8 mouse cellular contexts compared by ENCODE assay signal in the genomic region with DNA sequence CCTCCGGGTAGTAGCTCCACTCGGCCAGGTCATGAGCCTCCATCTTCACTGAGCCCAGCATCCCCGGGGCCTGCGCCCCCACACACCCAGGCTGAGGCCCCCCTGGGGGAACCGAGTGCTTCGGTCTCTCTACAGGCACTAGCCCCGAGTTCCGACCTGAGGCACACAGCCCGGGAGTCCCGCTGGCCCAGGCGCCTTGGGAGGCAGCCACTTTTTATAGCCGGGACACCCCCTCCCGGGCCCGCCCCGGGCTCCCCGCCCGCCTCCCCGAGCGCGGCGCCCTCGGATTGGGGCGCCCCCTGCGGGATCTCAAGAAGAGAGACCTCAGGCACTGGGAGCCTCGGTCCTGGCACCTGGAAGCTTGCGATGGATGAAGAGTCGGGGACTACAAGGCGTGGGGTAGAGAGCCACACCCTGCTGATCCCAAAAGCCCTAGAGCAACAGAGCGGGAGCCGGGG. TPM values are rescaled to one million over a fixed set of nuclear protein-coding genes. Genes with fewer than 3 reads are reported as not detected.
DNase-seq lines count a peak whose midpoint lies in the region; ATAC-seq and TF ChIP-seq lines count a peak whose summit lies in the region.

A gene (minus strand): TSS at position 182 of the 458 bp plus-strand sequence.

- H3K4me3 ChIP-seq in E14TG2a.4 (replicated peaks; ENCODE audit: low read length) = peak within 1 kb of the TSS; percentile 98
- H3K4me3 ChIP-seq in forebrain, embryonic 13.5 days = peak within 1 kb of the TSS; percentile 95
- peak within 1 kb of the TSS; percentile 87 for H3K4me3 ChIP-seq in hindbrain, embryonic 11.5 days (ENCODE audit: low read depth, low read length)
- H3K4me3 ChIP-seq in limb, embryonic 12.5 days (replicated peaks) = peak within 1 kb of the TSS; percentile 95
- H3K4me3 ChIP-seq in midbrain, embryonic 11.5 days (ENCODE audit: low read depth, low read length) = peak within 1 kb of the TSS; percentile 92

- H3K9me3 ChIP-seq in E14TG2a.4 (ENCODE audit: low read length) = no peaks in the 10 kb centered on the region
- no peaks in the 10 kb centered on the region for H3K9me3 ChIP-seq in forebrain, embryonic 13.5 days (replicated peaks)
- H3K9me3 ChIP-seq in hindbrain, embryonic 11.5 days (ENCODE audit: control insufficient read depth, low read length) = no peaks in the 10 kb centered on the region
- H3K9me3 ChIP-seq in limb, embryonic 12.5 days = no peaks in the 10 kb centered on the region
- H3K9me3 ChIP-seq in midbrain, embryonic 11.5 days (ENCODE audit: control insufficient read depth, low read length) = no peaks in the 10 kb centered on the region

- DNase-seq in adrenal gland, adult 2 months = peak; percentile 66
- DNase-seq in hindbrain, embryonic 11.5 days (ENCODE audit: low spot score) = no peak
- no peak for DNase-seq in midbrain, embryonic 11.5 days (ENCODE audit: low spot score, missing footprints)
- peak; percentile 40 to 52 for DNase-seq in thymus, postnatal 10 days (ENCODE audit: low spot score in 2 of 2)
- no peak for DNase-seq in right cerebral cortex, postnatal 25 days

- H3K27ac ChIP-seq in forebrain, embryonic 13.5 days = 0 out of 2 replicates have a peak within 1 kb of the TSS, but pooled peaks have one; percentile 48
- 0 out of 2 replicates have a peak within 1 kb of the TSS, but pooled peaks have one; percentile 6 for H3K27ac ChIP-seq in hindbrain, embryonic 11.5 days (ENCODE audit: low read depth, low read length)
- peak within 1 kb of the TSS; percentile 72 for H3K27ac ChIP-seq in limb, embryonic 12.5 days
- H3K27ac ChIP-seq in midbrain, embryonic 11.5 days (ENCODE audit: low read depth, low read length) = peak within 1 kb of the TSS; percentile 48; the same call in 1 of the 2 replicates

- peak within 1 kb of the TSS; percentile 92 for H3K9ac ChIP-seq in forebrain, embryonic 13.5 days
- peak within 1 kb of the TSS; percentile 88 for H3K9ac ChIP-seq in hindbrain, embryonic 11.5 days (ENCODE audit: low read depth, low read length)
- peak within 1 kb of the TSS; percentile 91 for H3K9ac ChIP-seq in limb, embryonic 12.5 days (replicated peaks)
- peak within 1 kb of the TSS; percentile 93 for H3K9ac ChIP-seq in midbrain, embryonic 11.5 days (ENCODE audit: low read length)

- H3K4me2 ChIP-seq in forebrain, embryonic 13.5 days = peak within 1 kb of the TSS; percentile 92
- peak within 1 kb of the TSS; percentile 9; the same call in 1 of the 2 replicates for H3K4me2 ChIP-seq in hindbrain, embryonic 11.5 days (replicated peaks; ENCODE audit: low read depth, low read length)
- H3K4me2 ChIP-seq in limb, embryonic 12.5 days = peak within 1 kb of the TSS; percentile 78
- peak within 1 kb of the TSS; percentile 74 for H3K4me2 ChIP-seq in midbrain, embryonic 11.5 days

- peaks cover 32% of the 10 kb centered on the region for H3K27me3 ChIP-seq in E14TG2a.4 (ENCODE audit: insufficient read depth, low read length)
- peaks cover 43% of the 10 kb centered on the region for H3K27me3 ChIP-seq in forebrain, embryonic 13.5 days
- peaks cover 34% of the 10 kb centered on the region for H3K27me3 ChIP-seq in hindbrain, embryonic 11.5 days (ENCODE audit: control insufficient read depth, insufficient read depth, low read length)
- peaks cover 47% of the 10 kb centered on the region for H3K27me3 ChIP-seq in limb, embryonic 12.5 days
- peaks cover 26% of the 10 kb centered on the region for H3K27me3 ChIP-seq in midbrain, embryonic 11.5 days (ENCODE audit: control insufficient read depth, insufficient read depth, low read length)

- H3K4me1 ChIP-seq in E14TG2a.4 (replicated peaks; ENCODE audit: low read depth, low read length) = peaks cover 57% of the 10 kb centered on the region
- H3K4me1 ChIP-seq in forebrain, embryonic 13.5 days = peaks cover 18% of the 10 kb centered on the region
- H3K4me1 ChIP-seq in hindbrain, embryonic 11.5 days (replicated peaks; ENCODE audit: control insufficient read depth, insufficient read depth, low read length) = no peaks in the 10 kb centered on the region
- peaks cover 22% of the 10 kb centered on the region for H3K4me1 ChIP-seq in limb, embryonic 12.5 days (replicated peaks)
- peaks cover 7% of the 10 kb centered on the region for H3K4me1 ChIP-seq in midbrain, embryonic 11.5 days (ENCODE audit: control insufficient read depth, insufficient read depth, low read length)

- TF ChIP-seq CTCF in E14TG2a.4 (conservative IDR thresholded peaks at IDR 0.05; ENCODE audit: low read length) = no peak

- 6% methylated on average over 30 of the region's 30 CpGs for WGBS in forebrain, embryonic 13.5 days
- WGBS in hindbrain, embryonic 11.5 days = 3% methylated on average over 29 of the region's 30 CpGs
- 3% methylated on average over 30 of the region's 30 CpGs for WGBS in limb, embryonic 12.5 days
- WGBS in midbrain, embryonic 11.5 days = 5% methylated on average over 30 of the region's 30 CpGs

- ATAC-seq in forebrain, embryonic 13.5 days = peak; percentile 7; the same call in 1 of the 2 replicates
- peak; percentile 47 for ATAC-seq in hindbrain, embryonic 11.5 days (ENCODE audit: low FRiP score)
- 0 out of 2 replicates have a peak, but pooled peaks have one; percentile 3 for ATAC-seq in limb, embryonic 12.5 days (ENCODE audit: insufficient number of reproducible peaks, insufficient read depth, low FRiP score, low TSS enrichment, low read depth)
- ATAC-seq in midbrain, embryonic 11.5 days (ENCODE audit: low FRiP score) = peak; percentile 18

- H3K36me3 ChIP-seq in E14TG2a.4 (ENCODE audit: insufficient read depth, low read length) = peaks cover 7% of the 10 kb centered on the region; the same call in 1 of the 2 replicates
- H3K36me3 ChIP-seq in forebrain, embryonic 13.5 days (ENCODE audit: poor library complexity, severe bottlenecking) = peaks cover under 1% of the 10 kb centered on the region; the same call in 1 of the 2 replicates
- H3K36me3 ChIP-seq in hindbrain, embryonic 11.5 days (ENCODE audit: control insufficient read depth, insufficient read depth, low read length) = no peaks in the 10 kb centered on the region
- peaks cover under 1% of the 10 kb centered on the region; the same call in 1 of the 2 replicates for H3K36me3 ChIP-seq in limb, embryonic 12.5 days
- no peaks in the 10 kb centered on the region for H3K36me3 ChIP-seq in midbrain, embryonic 11.5 days (ENCODE audit: control insufficient read depth, insufficient read depth, low read length)

RNA-seq across cellular contexts. Expression of the gene that starts here (rescaled TPM):
- not detected for total RNA-seq in adrenal gland, adult 2 months (2021)
- polyA plus RNA-seq in adrenal gland, adult 2 months (2012; rRNA removed) = 0.08 and 0.24 TPM in 2 replicates
- not detected in 2 replicates for polyA plus RNA-seq in forebrain, embryonic 13.5 days (2015; fragmentation: Nextera tagmentation; extraction: Ambion mirVana)
- not detected in 2 replicates for polyA plus RNA-seq in hindbrain, embryonic 11.5 days (2014; fragmentation: Nextera tagmentation; extraction: Ambion mirVana)
- 0.81 and 1.8 TPM in 2 replicates for polyA plus RNA-seq in limb, embryonic 12.5 days (2016; fragmentation: Nextera tagmentation; extraction: Ambion mirVana)
- not detected in 2 replicates for polyA plus RNA-seq in midbrain, embryonic 11.5 days (2014; fragmentation: Nextera tagmentation; extraction: Ambion mirVana)

Comparison
In these comparisons a context has a peak if more than half of its experiments do, and no peak if none do; other contexts are left out.
1. Peak in DNase-seq in adrenal gland, adult 2 months; RNA of the gene not detected or under 1 TPM.
2. Peak in ATAC-seq, H3K4me3 ChIP-seq, H3K27ac ChIP-seq, H3K9ac ChIP-seq and H3K4me2 ChIP-seq in forebrain, embryonic 13.5 days; RNA of the gene not detected or under 1 TPM.
3. Peak in ATAC-seq, H3K4me3 ChIP-seq, H3K27ac ChIP-seq, H3K9ac ChIP-seq and H3K4me2 ChIP-seq in hindbrain, embryonic 11.5 days; RNA of the gene not detected or under 1 TPM.
4. Peak in ATAC-seq, H3K4me3 ChIP-seq, H3K27ac ChIP-seq, H3K9ac ChIP-seq and H3K4me2 ChIP-seq in midbrain, embryonic 11.5 days; RNA of the gene not detected or under 1 TPM.
5. DNase-seq: peak in thymus, postnatal 10 days (2 of 2); none in hindbrain, embryonic 11.5 days (single experiment), midbrain, embryonic 11.5 days (single experiment) and right cerebral cortex, postnatal 25 days (single experiment).
6. H3K27ac ChIP-seq: peak in every context shown above with its lines; median percentile 72 in limb, embryonic 12.5 days; 48 in forebrain, embryonic 13.5 days; 48 in midbrain, embryonic 11.5 days; 6 in hindbrain, embryonic 11.5 days.
7. H3K4me2 ChIP-seq: peak in every context shown above with its lines; median percentile 92 in forebrain, embryonic 13.5 days; 78 in limb, embryonic 12.5 days; 74 in midbrain, embryonic 11.5 days; 9 in hindbrain, embryonic 11.5 days.
8. Peak in every context shown above with its lines, with median percentiles within 50 percentile points of each other: H3K4me3 ChIP-seq, ATAC-seq and H3K9ac ChIP-seq.